7 mouse cellular contexts compared by ENCODE assay signal in genomic region chr2:167597492-167598186, GRCm38 (mm10). TPM values are rescaled to one million over a fixed set of nuclear protein-coding genes. Genes with fewer than 3 reads are reported as not detected.
DNase-seq lines count a peak whose midpoint lies in the region; ATAC-seq and TF ChIP-seq lines count a peak whose summit lies in the region.

No protein-coding gene starts in this region.

- H3K27me3 ChIP-seq in spleen, adult 2 months (ENCODE audit: control insufficient read depth, insufficient read depth, low read length), result no peaks in the 10 kb centered on the region
- H3K27me3 ChIP-seq in midbrain, postnatal 0 days (ENCODE audit: insufficient read depth, low read length), result no peaks in the 10 kb centered on the region

- ATAC-seq in midbrain, postnatal 0 days (ENCODE audit: low FRiP score), result no peak
- no peak for ATAC-seq in inflammation-experienced regulatory T-cells, adult 6 months

- DNase-seq in spleen, adult 2 months (ENCODE audit: low read depth in 1 of 2, low spot score in 2 of 2), result no peak
- DNase-seq in spleen, postnatal 4 days (ENCODE audit: low spot score in 2 of 2), result no peak
- DNase-seq in gastrocnemius, postnatal 25 days, result peak; percentile 66
- DNase-seq in kidney, postnatal 10 days, result peak; percentile 84
- DNase-seq in midbrain, postnatal 0 days (ENCODE audit: low spot score), result no peak
- DNase-seq in thymus, postnatal 10 days (ENCODE audit: low spot score in 2 of 2), result no peak

- H3K4me2 ChIP-seq in midbrain, postnatal 0 days (ENCODE audit: low read depth, low read length, poor library complexity, severe bottlenecking), result peak overlapping the region; percentile 33

- TF ChIP-seq POLR2A in spleen, adult 2 months (IDR thresholded peaks at IDR 0.05; ENCODE audit: low read depth, low read length), result no peak

- no peaks in the 10 kb centered on the region for H3K36me3 ChIP-seq in spleen, adult 2 months (ENCODE audit: control insufficient read depth, insufficient read depth, low read length)
- no peaks in the 10 kb centered on the region for H3K36me3 ChIP-seq in midbrain, postnatal 0 days (ENCODE audit: insufficient read depth, low read length)

- no peaks in the 10 kb centered on the region for H3K9me3 ChIP-seq in midbrain, postnatal 0 days (ENCODE audit: low read length)

- TF ChIP-seq CTCF in spleen, adult 2 months (IDR thresholded peaks at IDR 0.05; ENCODE audit: extremely low read depth, insufficient read depth, insufficient read length, insufficient replicate concordance), result no peak
- TF ChIP-seq CTCF in midbrain, postnatal 0 days (IDR thresholded peaks at IDR 0.05), result no peak

- no peaks in the 10 kb centered on the region; the same call in 1 of the 2 replicates for H3K4me1 ChIP-seq in spleen, adult 2 months (ENCODE audit: control insufficient read depth, insufficient read depth, insufficient read length)
- H3K4me1 ChIP-seq in midbrain, postnatal 0 days (ENCODE audit: insufficient read depth, low read length), result no peaks in the 10 kb centered on the region

- WGBS in spleen, adult 2 months, result 86% methylated on average over 40 of the region's 40 CpGs
- WGBS in midbrain, postnatal 0 days, result 35% methylated on average over 39 of the region's 40 CpGs

- peak overlapping the region; percentile 36; the same call in 1 of the 2 replicates for H3K27ac ChIP-seq in spleen, adult 2 months (ENCODE audit: insufficient read depth, low read length)
- H3K27ac ChIP-seq in midbrain, postnatal 0 days (ENCODE audit: low read depth, low read length), result no peak overlapping the region

- no peak overlapping the region; the same call in 1 of the 2 replicates for H3K9ac ChIP-seq in midbrain, postnatal 0 days (replicated peaks; ENCODE audit: low read length, poor library complexity, severe bottlenecking)

- no peak overlapping the region for H3K4me3 ChIP-seq in spleen, adult 2 months (ENCODE audit: extremely low read depth, insufficient read depth, insufficient read length)
- H3K4me3 ChIP-seq in midbrain, postnatal 0 days (ENCODE audit: low read depth, low read length), result no peak overlapping the region

RNA-seq across cellular contexts. Expression of gene Ube2v1, which starts 34.3 kb away (rescaled TPM):
- polyA plus RNA-seq in spleen, adult 2 months (2012; rRNA removed), result 85.2 and 102 TPM in 2 replicates
- 100 to 1,000 TPM; 157 to 160 TPM for total RNA-seq in gastrocnemius, postnatal 25 days (2021)
- total RNA-seq in midbrain, postnatal 0 days (2014; rRNA removed), result 191 and 233 TPM in 2 replicates
- 402 and 414 TPM in 2 replicates for polyA plus RNA-seq in midbrain, postnatal 0 days (2015; fragmentation: Nextera tagmentation; extraction: Ambion mirVana)
- polyA plus RNA-seq in inflammation-experienced regulatory T-cells, adult 6 months (2017; shearing (Covaris generic)), result 100 to 1,000 TPM; 370 to 426 (median 380) TPM

RNA-seq across cellular contexts. Expression of gene Snai1, which starts 59.6 kb away (rescaled TPM):
- 21.0 and 28.1 TPM in 2 replicates for polyA plus RNA-seq in spleen, adult 2 months (2012; rRNA removed)
- 1 to 10 TPM; 1.3 TPM for total RNA-seq in gastrocnemius, postnatal 25 days (2021)
- total RNA-seq in midbrain, postnatal 0 days (2014; rRNA removed), result 0.28 and 0.71 TPM in 2 replicates
- polyA plus RNA-seq in midbrain, postnatal 0 days (2015; fragmentation: Nextera tagmentation; extraction: Ambion mirVana), result 3.8 and 5.1 TPM in 2 replicates
- polyA plus RNA-seq in inflammation-experienced regulatory T-cells, adult 6 months (2017; shearing (Covaris generic)), result not detected

Comparison
In these comparisons a context has a peak if more than half of its experiments do, and no peak if none do; other contexts are left out.
1. DNase-seq: peak in gastrocnemius, postnatal 25 days (single experiment) and kidney, postnatal 10 days (single experiment); none in spleen, adult 2 months (0 of 2), spleen, postnatal 4 days (0 of 2), midbrain, postnatal 0 days (single experiment) and thymus, postnatal 10 days (0 of 2).